Mouse (Mus musculus) heart, embryonic 15.5 days (tissue): ENCODE results near the gene Gm4216. TPM values are rescaled to one million over a fixed set of nuclear protein-coding genes. Genes with fewer than 3 reads are reported as not detected.
"Not testable (repeated sequence)": the region's sequence is repeated elsewhere in the genome, so short reads cannot be mapped to it uniquely, and the experiment has no call there.

Experiments used
- ATAC-seq: fragments of 200-750 bp; cut with Nextera tagmentation; replicated peaks from 2 replicates; pipeline ENCODE4 v1.8.0; 2017; ENCODE audit warnings: low read depth, moderate TSS enrichment; ENCODE audit not compliant: insufficient number of reproducible peaks, insufficient read depth, low FRiP score
- H3K27ac ChIP-seq: fragments of 300-500 bp; sonication (generic); 2 replicates; pipeline ENCODE4 v1.5.1; 2015; ENCODE audit warnings: mild to moderate bottlenecking, inconsistent platforms
- H3K27me3 ChIP-seq: fragments of 300-500 bp; sonication (generic); 2 replicates; pipeline ENCODE4 v1.6.1; 2015; ENCODE audit warnings: inconsistent platforms
- H3K36me3 ChIP-seq: fragments of 300-500 bp; sonication (generic); 2 replicates; pipeline ENCODE4 v1.6.1; 2015; ENCODE audit warnings: mild to moderate bottlenecking, inconsistent platforms
- H3K4me1 ChIP-seq: fragments of 300-500 bp; sonication (generic); replicated peaks from 2 replicates; pipeline ENCODE4 v1.6.1; 2015; ENCODE audit warnings: inconsistent platforms
- H3K4me2 ChIP-seq: fragments of 300-500 bp; sonication (generic); 2 replicates; pipeline ENCODE4 v1.6.1; 2015; ENCODE audit warnings: inconsistent platforms, mild to moderate bottlenecking, moderate library complexity
- H3K4me3 ChIP-seq: fragments of 300-500 bp; sonication (generic); 2 replicates; pipeline ENCODE4 v1.5.1; 2015; ENCODE audit warnings: mild to moderate bottlenecking, inconsistent platforms
- H3K9ac ChIP-seq: fragments of 300-500 bp; sonication (generic); 2 replicates; pipeline ENCODE4 v1.6.1; 2015; ENCODE audit warnings: mild to moderate bottlenecking, inconsistent platforms
- H3K9me3 ChIP-seq: fragments of 300-500 bp; sonication (generic); replicated peaks from 2 replicates; pipeline ENCODE4 v1.6.1; 2016; ENCODE audit warnings: inconsistent platforms
- WGBS: fragments of 180-500 bp; shearing (Covaris S2); methylation state at CpG from one replicate; pipeline ENCODE4 v1.1.7; 2015; ENCODE audit warnings: mixed read lengths; 5-methylcytosine and 5-hydroxymethylcytosine counted together
- polyA plus RNA-seq: library from polyadenylated mRNA; unstranded; fragments of >200 nt; fragmentation: Nextera tagmentation; extraction: Ambion mirVana; gene quantifications from 2 replicates; pipeline ENCODE4 v1.2.1, GENCODE M21; 2015

Gm4216 gene
- not detected in 2 replicates for polyA plus RNA-seq

DNA sequence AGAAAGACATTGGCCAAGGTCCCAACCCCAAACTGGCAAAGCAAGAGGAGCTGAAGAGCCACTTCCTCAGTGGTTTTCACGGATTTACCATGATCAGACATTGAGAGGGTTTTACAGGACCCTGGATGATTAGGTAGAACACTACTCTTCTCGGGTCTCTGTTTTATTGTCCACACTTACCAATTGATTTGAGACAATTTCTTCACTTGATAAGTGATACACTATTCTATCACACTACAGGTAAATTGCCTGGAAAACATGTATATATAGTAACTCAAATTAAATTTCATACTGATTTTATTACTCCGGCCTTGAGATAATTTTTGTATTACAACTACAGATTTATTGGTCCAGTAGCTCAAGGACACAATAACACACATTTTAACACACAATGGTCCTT is at the start of gene Gm4216:
TSS of gene Gm4216 (minus strand) at position 101 of the 400 bp plus-strand sequence.
- H3K27ac ChIP-seq, H3K9me3 ChIP-seq, ATAC-seq: not testable (repeated sequence)

DNA sequence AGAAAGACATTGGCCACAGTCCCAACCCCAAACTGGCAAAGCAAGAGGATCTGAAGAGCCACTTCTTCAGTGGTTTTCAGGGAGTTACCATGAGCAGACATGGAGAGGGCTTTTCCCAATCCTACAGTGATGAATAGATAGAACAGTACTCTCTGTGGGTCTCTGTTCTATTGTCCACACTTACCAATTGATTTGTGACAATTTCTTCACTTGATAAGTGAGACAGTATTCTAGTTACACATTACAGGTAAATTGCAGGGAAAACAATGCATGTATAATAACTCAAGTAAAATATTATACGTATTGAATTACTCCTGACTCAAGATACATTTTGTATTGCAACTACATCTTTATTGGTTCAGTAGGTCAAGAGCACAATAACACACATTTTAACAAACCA is 47.6 kb upstream of the Gm4216 start, which contains the start of gene Gm8720:
TSS of gene Gm8720 (minus strand) at position 101 of the 400 bp plus-strand sequence.
- ATAC-seq, H3K4me3 ChIP-seq: not testable (repeated sequence)
- no CpG with 5 or more reads among the region's 1 CpGs for WGBS

More for the DNA sequence above, at the start of gene Gm4216:
- H3K4me2 ChIP-seq, H3K4me3 ChIP-seq, H3K4me1 ChIP-seq, H3K9ac ChIP-seq, H3K36me3 ChIP-seq, H3K27me3 ChIP-seq: not testable (repeated sequence)
- no CpG with 5 or more reads among the region's 3 CpGs for WGBS

DNA sequence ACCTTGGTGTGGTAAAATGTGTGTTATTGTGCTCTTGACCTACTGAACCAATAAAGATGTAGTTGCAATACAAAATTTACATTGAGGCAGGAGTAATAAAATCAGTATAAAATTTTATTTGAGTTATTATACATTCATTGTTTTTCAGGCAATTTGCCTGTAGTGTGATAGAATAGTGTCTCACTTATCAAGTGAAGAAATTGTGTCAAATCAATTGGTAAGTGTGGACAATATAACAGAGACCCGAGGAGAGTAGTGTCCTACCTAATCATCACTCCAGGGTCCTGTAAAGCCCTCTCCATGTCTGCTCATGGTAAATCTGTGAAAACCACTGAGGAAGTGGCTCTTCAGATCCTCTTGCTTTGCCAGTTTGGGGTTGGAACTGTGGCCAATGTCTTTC is 35.5 kb upstream of the Gm4216 start, which contains the start of gene Vmn1r163:
TSS of gene Vmn1r163 (plus strand) at position 301 of the 400 bp plus-strand sequence.
- H3K4me1 ChIP-seq, H3K9me3 ChIP-seq, H3K9ac ChIP-seq, ATAC-seq, H3K4me3 ChIP-seq, H3K4me2 ChIP-seq, H3K27ac ChIP-seq, H3K27me3 ChIP-seq, H3K36me3 ChIP-seq: not testable (repeated sequence)
- no CpG with 5 or more reads among the region's 1 CpGs for WGBS

More for the DNA sequence above, 47.6 kb upstream of the Gm4216 start, which contains the start of gene Gm8720:
- H3K9ac ChIP-seq, H3K4me1 ChIP-seq, H3K9me3 ChIP-seq, H3K27me3 ChIP-seq, H3K27ac ChIP-seq, H3K4me2 ChIP-seq, H3K36me3 ChIP-seq: not testable (repeated sequence)

DNA sequence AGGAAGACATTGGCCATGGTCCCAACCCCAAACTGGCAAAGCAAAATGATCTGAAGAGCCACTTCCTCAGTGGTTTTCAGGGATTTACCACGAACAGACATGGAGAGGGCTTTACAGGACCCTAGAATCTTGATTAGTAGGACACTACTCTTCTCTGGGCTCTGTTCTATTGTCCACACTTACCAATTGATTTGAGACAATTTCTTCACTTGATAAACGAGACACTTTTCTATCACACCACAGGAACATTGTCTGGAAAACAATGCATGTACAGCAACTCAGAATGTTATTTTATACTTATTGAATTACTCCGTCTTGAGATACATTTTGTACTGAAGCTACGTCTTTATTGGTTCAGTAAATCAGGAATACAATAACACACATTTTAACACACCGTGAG is 35.1 kb downstream of the Gm4216 start, which contains the start of gene Gm4214:
TSS of gene Gm4214 (minus strand) at position 101 of the 400 bp plus-strand sequence.
- not testable (repeated sequence) for H3K4me1 ChIP-seq, H3K9ac ChIP-seq, ATAC-seq, H3K4me3 ChIP-seq, H3K27me3 ChIP-seq, H3K4me2 ChIP-seq, H3K27ac ChIP-seq, H3K9me3 ChIP-seq, H3K36me3 ChIP-seq
- WGBS, result no CpG with 5 or more reads among the region's 5 CpGs

Other genes with a start within 250 kb of the Gm4216 start
- gene Vmn1r158, start 229.1 kb downstream of the Gm4216 start, polyA plus RNA-seq, result not detected in 2 replicates
- not detected in 2 replicates for gene Vmn1r159, start 176.3 kb downstream of the Gm4216 start, polyA plus RNA-seq
- not detected in 2 replicates for gene Vmn1r160, start 148.7 kb downstream of the Gm4216 start, polyA plus RNA-seq
- gene Gm4214, start 35.2 kb downstream of the Gm4216 start, polyA plus RNA-seq, result not detected in 2 replicates
- gene Vmn1r163, start 35.6 kb upstream of the Gm4216 start, polyA plus RNA-seq, result not detected in 2 replicates
- not detected in 2 replicates for gene Gm8720, start 47.5 kb upstream of the Gm4216 start, polyA plus RNA-seq
- not detected in 2 replicates for gene Gm10662, start 124.6 kb upstream of the Gm4216 start, polyA plus RNA-seq
- gene Vmn1r165, start 197.4 kb upstream of the Gm4216 start, polyA plus RNA-seq, result not detected in 2 replicates
- gene Vmn1r166, start 231.8 kb upstream of the Gm4216 start, polyA plus RNA-seq, result not detected in 2 replicates